Mouse (Mus musculus) inflammation-experienced regulatory T-cells, adult 6 months (primary cell): Measurements from ENCODE around the gene Gm28635. TPM values are rescaled to one million over a fixed set of nuclear protein-coding genes. Genes with fewer than 3 reads are reported as not detected.
"Not testable (repeated sequence)": the region's sequence is repeated elsewhere in the genome, so short reads cannot be mapped to it uniquely, and the experiment has no call there.

Source experiments
- ATAC-seq: one replicate; pipeline ENCODE4 v1.8.0; 2017
- polyA plus RNA-seq, 3 experiments: library from polyadenylated mRNA; unstranded; fragments of 100-300 nt; shearing (Covaris generic); gene quantifications; one replicate each; pipeline ENCODE4 v1.2.1; 2017

Gene Gm28635
- polyA plus RNA-seq, 3 experiments from 2014 or later, result not detected

DNA sequence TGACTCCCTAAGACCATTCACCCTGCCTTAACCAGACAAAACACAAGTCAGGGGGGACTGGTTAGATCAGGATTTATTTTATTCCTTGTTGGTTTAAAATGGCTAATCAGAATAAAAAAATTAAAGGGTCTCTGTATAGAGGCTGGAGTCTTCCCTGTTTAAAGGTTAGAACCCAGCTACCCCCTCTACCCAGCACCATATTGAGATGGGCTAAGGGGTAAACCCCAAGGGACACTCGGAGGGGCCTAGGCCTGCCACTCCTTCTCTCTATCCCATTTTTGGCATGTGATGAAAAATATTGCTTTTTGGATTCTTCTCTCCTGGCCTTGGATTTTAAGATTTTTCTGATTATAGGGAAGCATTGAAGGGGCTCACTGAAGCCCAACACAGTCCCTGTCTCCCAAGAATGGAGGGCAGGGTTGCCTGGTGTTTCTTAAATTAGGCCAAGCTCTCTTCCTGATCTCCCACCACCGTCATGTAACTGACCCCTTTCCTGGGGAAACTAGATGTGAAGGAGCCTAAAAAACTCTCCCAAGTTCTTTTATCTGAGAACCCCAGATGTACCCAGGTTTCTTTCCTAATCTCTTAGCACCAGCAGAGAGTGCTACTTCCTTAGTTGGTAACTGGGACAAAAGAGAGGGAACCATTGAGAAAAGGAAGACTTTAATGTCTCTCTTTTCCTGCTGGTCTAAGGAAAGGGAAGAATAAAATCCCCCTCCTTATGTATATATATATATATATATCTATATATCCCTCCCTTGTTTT is 10.4 kb upstream of the Gm28635 start:
- ATAC-seq, result no peak

DNA sequence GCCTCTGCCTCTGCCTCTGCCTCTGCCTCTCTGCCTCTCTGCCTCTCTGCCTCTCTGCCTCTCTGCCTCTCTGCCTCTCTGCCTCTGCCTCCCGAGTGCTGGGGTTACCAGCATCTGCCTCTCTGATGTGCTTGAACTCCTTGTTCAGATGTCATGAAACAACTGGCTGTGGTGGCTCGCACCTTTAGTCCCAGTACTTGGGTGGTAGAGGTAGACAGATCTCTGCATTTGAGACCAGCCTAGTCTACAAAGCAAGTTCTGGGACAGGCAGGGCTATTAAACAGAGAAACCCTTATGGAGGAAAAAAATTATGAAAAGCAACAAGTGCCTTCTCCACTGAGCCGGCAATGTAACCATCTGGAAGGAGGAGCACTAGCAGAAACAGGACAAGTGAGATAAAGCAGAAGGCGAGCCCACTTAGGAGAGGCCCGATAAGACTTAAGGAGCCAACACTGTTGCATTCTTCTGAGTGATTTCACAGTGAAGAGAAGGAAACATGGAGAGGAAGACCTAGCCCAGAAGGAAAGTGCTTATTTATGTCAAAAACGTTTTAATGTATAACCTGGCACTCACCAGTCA is 4.9 kb upstream of the Gm28635 start:
- no peak for ATAC-seq

GRCm38 (mm10) chr2:84679016-84679415 is 1.2 kb upstream of the Gm28635 start, which contains the start of gene Tmx2:
Tmx2 (minus strand) TSS chr2:84679140.
- ATAC-seq, result no peak

DNA sequence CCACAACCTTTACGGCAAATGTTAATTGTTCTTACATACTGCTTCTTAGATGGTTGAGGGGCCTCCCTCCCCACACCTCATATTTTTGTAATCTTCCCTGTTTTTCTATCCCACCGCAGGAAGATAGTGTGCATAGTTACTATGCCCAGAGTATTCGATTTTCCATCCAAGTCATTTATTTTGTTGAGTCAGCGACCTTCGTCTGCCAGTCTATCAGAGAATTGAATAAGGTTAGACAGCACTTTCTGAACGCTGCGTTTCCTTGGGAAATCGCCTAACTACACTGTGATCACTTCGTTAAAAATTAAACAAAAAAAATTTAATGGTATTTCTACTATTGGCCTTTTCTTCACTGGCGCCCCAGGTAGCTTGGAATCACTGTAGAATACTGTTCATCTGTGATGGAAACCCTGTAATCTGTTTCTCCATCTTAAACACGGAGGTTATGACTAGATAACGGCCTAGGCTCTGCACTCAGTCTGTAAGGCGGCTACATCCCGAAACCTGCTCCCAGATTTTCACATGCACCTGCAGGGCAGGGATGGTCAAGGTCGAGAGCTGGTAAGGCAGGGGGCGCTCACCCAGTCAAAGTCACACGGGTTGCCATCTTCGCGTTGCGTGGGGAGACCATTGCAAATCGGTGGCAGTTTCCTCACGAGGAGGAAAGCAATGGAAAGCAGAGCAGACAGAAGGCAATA is 422 bp downstream of the Gm28635 start:
- peak; percentile 5 for ATAC-seq

DNA sequence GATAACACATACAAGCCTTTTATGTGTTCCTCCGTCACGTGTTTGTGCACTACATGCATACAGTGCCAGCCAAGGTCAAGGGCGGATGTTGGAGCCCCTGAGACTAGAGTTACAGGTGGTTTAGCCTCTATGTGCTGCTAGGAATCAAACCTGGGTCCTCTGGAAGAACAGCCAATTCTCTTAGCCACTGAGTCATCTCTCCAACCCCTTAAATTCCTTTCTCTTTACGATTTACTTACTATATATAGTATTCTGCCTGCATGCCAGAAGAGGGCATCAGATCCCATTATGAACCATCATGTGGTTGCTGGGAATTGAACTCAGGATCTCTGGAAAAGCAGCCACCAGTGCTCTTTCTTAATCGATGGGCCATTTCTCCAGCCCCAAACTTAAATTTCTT is 6.3 kb downstream of the Gm28635 start:
- not testable (repeated sequence) for ATAC-seq

DNA sequence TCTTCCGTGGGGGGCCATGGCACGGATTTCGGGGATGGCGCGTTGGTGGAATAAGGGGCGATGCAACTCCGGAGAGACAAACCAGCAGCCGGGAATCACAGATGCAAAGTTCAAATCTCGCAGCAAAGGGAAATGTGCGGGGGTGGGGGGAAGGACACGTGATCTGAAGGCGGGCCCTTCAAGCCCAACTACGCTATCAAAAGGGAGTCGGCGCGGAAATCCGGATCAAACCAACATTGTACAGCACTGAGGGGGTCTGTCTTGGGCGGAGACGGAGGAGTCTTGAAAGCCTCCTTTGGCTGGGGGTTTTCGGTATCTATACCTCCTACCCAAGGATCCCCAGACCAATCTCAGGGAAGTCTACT is 7.3 kb downstream of the Gm28635 start, which contains the start of gene Selenoh:
Gene Selenoh (minus strand): TSS at position 202 of the 365 bp plus-strand sequence.
- peak; percentile 99 for ATAC-seq

- ATAC-seq, result peak; percentile 5
Observed at GRCm38 (mm10) chr2:84669828-84670568, 7.8 kb downstream of the Gm28635 start.

GRCm38 (mm10) chr2:84666081-84666480 is 11.8 kb downstream of the Gm28635 start:
- no peak for ATAC-seq

DNA sequence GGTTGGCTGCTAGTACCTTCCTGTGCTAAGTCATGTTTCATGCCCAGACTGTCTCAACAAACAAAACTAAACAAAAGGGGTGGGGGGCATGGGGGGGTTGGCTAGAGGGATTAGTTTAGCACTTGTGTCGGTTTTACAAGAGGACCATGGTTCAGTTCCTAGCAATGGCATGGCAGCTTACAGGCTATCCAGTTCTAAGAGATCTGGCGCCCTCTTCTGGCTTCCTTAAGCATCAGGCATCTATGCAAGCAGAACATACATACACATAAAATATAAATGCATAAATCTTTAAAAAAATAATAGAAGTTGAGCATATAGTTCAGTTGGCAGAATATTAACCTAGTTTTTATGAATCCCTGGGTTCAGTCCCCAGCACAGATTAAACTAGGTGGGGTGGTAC is 15.0 kb downstream of the Gm28635 start:
- ATAC-seq, result no peak

- peak; percentile 96 for ATAC-seq
Observed at GRCm38 (mm10) chr2:84660253-84660652, 17.6 kb downstream of the Gm28635 start.

GRCm38 (mm10) chr2:84658806-84659205 is 19.0 kb downstream of the Gm28635 start, which contains the start of gene Btbd18:
Btbd18 (plus strand) TSS chr2:84659079.
- ATAC-seq, result no peak

- no peak for ATAC-seq
Observed at GRCm38 (mm10) chr2:84655864-84656263, 22.0 kb downstream of the Gm28635 start.

DNA sequence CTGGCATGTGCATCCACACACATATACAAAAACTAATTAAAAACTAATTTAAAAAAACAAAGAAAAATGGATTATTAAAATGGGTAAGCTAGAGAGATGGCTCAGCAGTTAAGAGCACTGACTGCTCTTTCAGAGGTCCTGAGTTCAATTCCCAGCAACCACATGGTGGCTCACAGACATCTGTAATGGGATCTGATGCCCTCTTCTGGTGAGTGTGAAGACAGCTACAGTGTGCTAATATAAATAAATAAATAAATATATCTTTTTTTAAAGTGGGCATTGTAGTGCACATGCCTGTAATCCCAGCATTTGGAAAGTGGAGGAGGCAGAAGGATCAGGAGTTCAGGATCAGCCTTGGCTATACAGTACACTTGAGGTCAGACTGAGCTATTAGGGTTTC is 24.5 kb downstream of the Gm28635 start:
- no peak for ATAC-seq

- ATAC-seq, result peak; percentile 59
Observed at GRCm38 (mm10) chr2:84650464-84651195, 27.2 kb downstream of the Gm28635 start, which contains the start of gene Ctnnd1. Ctnnd1 (minus strand) TSS chr2:84650765.

DNA sequence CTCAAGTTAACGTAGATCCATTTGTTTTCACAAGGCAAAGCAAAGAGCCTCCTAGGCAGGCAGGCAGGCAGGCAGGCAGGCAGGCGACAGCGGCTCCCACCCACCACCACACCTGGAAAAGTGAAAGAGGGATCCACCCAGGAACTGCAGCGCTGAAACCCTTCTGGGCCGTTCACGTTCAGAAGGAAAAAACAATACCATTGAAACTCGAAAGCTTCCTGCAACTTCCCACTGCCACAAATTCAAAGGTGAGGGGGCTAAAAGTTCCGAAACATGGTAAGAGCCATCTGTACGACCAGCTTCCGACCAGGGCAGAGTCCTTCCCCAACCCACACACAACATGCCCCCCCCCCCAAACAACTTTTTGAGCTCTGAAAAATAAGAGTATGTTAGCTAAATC is 28.2 kb downstream of the Gm28635 start:
- ATAC-seq, result no peak

- no peak for ATAC-seq
Observed at GRCm38 (mm10) chr2:84648369-84648768, 29.5 kb downstream of the Gm28635 start.

DNA sequence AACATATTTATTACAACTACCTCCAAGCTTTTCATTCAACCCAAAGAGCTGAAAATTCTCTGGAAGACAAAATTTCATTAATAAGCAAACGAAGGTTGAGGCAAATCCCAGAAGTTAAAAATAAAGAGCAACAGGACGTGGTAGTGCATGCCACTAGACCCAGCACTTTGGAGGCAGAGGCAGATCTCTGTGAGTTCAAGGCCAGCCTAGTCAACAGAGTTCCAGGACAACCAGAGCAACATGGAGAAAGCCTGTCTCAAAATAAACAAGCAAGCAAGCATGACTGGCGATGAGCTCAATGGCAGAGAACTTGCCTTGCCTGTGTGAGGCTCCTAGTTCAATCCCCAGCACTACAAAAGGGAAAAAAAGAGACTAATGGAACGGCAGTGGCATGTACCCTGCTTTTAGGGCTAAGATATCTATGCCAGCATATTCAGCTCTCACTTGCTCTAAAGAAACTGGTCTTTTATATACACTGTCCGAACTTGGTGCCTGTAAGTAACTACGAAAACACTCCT is 30.7 kb downstream of the Gm28635 start:
- no peak for ATAC-seq

DNA sequence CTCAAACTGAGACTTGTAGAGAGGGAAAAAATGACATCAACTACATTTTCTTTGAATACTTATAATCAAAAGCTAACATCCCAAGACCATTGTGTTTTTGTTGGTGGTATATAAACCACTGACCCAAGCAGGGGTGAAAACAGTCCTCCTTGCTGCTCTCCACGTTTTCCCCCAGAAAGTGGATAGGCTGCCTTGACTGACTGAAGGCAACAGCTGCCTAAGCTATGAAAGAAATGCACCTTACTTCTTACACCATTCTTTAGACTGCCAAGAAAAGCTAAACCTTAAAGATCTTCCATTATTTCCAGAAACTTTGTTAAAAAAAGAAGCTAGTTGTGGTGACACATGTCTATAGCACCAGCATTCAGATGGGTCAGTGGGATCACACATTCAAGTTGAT is 31.7 kb downstream of the Gm28635 start:
- no peak for ATAC-seq

GRCm38 (mm10) chr2:84640833-84641232 is 37.0 kb downstream of the Gm28635 start:
- ATAC-seq, result no peak

DNA sequence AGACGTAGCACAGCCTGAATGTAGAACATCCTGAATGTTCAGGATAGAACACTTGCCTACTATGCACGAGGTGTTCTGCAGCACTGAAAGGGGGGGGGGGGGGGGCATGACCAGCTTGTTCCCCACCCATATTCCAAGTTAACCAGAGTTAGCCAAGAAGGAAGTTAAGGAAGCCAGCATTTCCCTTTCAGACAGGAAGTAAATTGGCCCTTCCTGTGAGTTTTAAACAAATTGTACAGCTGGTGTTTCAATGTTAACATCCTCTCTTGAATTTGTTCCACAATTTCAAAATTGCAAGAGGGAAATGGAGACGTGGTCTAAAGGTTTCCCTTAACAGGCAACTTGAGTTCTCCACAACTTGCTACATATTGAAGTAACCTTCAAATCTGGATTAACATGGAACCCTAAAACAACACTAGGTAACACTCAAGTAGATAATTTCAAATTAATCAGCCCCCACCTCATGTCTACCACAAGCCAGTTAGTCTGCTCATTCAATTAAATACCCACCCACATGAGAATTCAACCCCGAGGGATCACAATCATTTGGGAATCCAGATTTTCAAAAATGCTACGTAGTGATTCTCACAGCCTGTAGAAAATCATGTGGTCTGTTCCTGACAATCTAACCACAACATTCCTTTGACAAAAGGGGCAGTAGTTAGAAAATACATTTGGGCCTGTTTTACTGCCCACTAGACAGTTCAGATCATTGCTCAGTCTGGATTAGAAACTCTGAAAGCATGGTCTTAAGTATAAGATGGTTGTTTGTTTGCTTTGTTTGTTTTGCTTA is 39.2 kb downstream of the Gm28635 start:
- ATAC-seq, result no peak
